Mouse (Mus musculus) MN1 (cell line): ENCODE measurements around the gene Gm49378.

Source experiments
- DNase-seq: peaks from one replicate; pipeline ENCODE4 v3.0.0-alpha.2; 2016; ENCODE audit warnings: low spot score

Gene Gm49378

DNA sequence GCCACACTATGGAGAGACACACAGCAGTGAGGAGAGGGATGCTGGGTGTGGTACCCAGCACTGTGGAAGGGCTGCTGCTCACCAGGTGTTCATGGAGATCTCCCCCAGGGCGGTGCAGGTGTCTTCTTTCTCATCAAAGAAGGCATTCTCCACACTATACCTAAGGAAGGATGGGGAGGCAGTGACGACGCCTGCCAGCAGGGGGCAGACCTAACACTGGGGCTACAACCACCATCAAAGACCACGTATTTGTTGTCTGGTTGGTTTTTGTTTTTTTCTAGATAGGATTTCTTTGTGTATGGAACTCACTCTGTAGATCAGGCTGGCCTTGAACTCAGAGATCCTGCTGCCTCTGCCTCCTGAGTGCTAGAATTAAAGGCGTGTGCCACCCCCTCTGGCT lies 8.4 kb downstream of the Gm49378 start:
- peak; percentile 60 for DNase-seq

DNA sequence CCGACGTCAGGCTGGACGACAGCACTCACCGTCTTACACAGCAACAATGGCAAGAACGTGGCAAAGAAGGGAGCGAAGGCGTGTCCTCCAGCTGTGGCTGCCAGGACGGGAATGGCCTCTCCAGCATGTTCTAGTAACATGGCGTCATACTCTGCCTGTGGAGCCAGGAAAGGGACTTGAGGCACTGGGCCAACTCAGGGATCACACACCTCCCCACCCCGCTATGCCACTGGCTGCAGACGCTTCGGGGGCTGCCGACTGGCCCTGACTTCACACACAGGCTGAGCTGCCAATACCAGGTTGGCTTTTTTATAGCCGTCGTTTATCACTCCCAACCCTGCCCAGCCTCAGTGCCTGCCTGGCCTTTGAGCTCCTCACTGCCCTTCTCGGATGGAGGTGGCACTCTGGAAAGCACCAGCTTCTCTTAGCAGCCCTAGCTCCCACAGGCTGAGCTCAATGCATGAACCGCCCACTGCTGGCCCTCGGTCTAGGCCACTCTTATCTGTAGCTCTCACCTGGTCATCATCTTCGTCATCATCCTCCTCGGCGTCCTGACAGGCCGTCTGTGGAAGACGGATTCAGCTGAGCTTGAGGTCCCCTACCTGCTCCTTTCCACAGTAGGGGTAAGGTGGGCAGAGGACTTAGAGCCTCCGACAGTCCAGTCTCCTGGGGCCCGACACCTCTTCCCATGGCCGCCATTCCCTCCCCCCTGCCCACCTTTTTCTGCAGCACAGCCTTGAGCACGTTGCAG lies 9.4 kb downstream of the Gm49378 start:
- DNase-seq: no peak

DNA sequence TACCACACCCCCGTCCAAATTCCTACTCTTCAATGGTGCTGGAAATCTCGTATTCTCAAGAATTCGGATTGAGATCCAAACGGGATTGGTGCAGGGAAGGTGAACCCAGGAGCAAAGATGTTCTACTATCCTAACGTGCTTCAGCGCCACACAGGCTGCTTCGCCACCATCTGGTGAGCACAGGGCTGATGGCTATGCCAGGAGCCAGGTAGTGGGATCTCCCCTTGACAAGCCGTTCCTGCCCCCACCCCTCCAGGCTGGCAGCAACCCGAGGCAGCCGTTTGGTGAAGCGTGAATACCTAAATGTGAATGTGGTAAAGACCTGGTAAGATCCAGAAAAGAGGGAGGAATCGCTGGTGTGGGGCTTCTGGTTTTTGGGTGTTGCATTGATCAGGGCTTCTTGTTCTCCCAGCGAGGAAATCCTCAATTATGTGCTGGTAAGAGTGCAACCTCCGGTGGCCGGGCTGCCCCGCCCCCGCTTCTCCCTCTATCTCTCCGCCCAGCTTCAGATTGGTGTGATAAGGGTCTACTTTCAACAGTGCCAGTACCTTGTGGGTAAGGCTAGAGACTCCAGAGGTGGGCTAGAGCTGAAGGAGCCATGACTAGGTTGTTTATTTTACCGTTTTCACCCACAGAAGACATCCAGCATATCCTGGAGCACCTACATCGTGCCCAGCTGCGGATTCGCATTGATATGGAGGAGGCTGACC lies 19.1 kb downstream of the Gm49378 start:
- DNase-seq: no peak

DNA sequence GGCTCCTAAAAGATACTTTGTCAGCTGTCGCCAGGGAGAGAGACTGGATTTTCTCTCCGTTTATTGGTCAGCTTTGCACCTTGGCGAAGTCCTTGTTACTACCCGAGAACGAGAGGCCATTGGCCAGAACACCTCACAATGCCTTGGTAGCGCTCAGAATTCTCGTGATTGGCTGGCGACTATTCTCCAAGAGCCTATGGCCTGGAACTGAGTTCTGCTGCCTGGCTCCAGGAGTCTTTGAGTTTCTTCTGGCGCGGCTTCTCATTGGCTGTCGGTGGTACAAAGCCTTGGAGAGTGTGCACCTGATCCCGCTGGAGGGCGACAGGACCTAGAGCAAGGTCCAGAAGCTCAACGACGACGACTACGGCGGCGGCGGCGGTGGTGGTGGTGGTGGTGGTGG lies 19.9 kb downstream of the Gm49378 start, which contains the start of gene Rec8:
Rec8 (plus strand) TSS at position 216 of the 400 bp plus-strand sequence.
- peak; percentile 96 for DNase-seq

DNA sequence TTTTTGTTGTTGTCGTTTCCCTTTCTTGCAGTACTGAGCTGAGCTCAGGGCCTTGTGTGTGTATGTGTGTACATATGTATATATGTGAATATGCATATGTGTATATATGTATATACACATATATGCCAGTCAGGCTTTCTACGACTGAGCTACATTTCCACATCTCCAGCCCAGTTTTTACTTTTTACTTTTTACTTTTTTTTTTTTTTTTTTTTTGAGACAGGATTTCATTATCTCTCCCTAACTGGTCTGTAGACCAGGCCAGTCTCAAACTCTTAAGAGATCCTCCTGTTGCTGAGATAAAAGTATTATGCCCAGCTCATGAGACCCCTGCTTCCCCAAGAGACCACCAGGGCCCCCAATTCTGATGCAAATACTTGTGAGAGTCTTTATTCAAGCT lies 20.9 kb downstream of the Gm49378 start:
- no peak for DNase-seq

DNA sequence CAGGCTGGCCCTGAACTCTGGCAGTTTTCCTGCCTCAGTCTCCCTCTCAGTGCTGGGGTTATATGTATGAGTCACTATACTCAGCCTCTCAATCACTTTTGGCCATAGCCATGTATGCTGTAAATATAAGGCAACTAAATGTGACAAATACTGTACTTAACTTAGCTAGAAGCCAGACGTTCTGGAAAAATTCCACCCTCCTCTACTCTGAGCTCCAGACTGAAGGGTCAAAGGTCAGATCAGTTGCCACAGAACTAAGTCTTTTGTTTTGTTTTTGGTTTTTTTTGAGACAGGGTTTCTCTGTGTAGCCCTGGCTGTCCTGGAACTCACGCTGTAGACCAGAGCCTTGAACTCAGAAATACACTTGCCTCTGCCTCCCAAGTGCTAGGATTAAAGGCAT lies 21.8 kb downstream of the Gm49378 start:
- DNase-seq: no peak

DNA sequence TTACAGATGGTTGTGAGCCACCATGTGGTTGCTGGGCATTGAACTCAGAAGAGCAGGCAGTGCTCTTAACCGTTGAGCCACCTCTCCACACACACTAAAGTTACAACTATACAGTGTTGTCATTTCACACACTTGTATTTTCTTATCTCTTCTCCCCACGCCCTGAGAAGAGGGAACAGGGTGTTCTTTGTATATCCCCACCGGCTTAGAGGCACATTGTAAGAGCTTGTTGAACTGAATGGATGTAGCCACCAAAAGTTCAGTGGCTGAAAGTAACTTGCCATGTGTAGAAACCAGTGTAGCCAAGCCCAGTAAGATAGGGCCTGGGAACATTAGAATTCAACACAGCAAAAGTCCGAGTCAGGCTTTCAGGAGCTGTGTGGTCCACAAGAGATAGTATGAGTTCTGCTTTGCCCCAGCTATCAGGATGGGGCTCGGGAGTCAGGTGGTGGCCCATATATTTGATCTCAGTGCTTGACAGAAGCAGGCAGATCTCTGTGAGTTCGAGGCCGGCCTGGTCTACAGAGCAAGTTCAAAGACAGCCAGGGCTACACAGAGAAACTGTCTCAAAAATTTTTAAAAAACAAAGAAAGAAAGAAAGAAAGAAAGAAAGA lies 23.0 kb downstream of the Gm49378 start:
- DNase-seq: no peak

DNA sequence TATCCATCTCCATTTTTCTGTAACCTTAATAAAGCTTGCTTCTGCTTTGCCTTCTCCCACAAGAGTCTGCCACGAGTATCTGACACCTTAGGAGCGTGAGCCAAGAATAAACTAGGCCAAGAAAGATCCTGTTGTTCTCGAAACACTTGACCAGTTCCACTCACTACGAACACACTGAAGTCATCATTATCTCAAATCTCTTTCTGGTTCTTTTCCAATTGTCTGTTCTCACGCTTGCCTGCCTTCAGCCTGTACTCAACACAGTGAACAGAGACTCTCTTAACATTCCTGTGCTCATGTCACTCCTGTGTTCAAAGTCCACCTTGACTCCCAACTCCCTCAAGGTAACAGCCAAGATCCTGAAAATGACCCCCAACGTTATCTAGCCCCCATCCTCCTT lies 24.3 kb downstream of the Gm49378 start:
- no peak for DNase-seq

DNA sequence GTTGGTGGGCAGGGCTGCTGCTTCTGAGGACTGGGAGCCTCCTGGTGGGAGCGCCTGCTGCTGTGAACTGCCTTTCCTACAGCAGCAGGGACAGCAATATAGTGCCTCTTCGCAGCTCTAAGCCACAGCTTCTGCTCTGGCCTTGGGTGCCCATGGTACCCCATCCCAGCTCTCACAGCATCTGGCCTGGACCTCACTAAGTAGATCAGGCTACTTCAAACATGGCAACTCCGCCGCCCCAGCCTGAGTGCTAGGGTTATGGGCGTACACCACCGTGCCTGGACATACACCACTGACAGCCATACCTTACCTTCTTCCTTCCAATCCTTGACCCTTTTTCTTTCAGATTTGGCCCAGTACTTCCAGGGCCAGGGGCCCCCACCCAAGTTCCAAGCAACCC lies 29.4 kb downstream of the Gm49378 start:
- DNase-seq: no peak

DNA sequence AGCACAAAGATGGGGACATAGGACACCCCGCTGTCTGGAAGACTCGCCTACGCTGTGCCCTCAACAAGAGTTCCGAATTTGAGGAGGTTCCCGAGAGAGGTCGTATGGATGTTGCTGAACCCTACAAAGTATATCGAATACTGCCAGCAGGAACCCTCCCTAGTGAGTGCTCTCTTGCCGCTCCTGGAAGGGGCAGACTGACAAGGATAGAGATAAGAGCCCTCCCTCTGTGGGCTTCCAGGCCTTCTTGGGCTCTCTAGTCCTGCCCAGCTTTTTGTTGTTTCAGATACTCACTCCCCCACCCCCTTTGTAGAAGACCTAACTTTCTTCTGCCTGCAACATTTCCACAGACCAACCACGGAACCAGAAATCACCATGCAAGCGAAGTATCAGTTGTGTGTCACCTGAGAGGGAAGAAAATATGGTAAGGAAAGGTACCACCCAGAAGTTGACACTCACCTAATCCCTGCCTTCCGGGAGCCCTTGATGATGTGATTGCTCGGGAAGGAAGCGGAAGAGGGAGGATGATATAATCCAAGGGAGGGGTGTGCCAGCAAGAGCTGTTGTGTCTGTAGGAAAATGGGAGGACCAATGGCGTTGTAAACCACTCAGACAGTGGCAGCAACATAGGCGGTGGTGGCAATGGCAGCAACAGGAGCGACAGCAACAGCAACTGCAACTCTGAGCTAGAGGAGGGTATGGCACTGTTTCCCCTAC lies 31.8 kb downstream of the Gm49378 start:
- no peak for DNase-seq

DNA sequence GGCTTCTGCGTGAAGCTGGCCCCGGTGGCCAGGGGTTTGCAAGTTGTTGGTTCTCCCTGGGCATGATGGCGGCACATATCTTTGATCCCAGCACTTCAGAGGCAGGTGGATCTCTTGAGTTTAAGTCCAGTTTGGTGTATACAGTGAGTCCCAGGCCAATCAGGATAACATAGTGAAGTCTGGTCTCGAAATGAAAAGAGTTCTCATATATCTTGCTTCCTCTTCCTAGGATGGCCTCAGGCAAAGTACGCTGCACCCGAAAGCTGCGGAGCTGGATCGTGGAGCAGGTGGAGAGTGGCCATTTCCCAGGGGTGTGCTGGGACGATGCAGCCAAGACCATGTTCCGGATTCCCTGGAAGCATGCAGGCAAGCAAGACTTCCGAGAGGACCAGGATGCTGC lies 32.9 kb downstream of the Gm49378 start:
- DNase-seq: no peak

DNA sequence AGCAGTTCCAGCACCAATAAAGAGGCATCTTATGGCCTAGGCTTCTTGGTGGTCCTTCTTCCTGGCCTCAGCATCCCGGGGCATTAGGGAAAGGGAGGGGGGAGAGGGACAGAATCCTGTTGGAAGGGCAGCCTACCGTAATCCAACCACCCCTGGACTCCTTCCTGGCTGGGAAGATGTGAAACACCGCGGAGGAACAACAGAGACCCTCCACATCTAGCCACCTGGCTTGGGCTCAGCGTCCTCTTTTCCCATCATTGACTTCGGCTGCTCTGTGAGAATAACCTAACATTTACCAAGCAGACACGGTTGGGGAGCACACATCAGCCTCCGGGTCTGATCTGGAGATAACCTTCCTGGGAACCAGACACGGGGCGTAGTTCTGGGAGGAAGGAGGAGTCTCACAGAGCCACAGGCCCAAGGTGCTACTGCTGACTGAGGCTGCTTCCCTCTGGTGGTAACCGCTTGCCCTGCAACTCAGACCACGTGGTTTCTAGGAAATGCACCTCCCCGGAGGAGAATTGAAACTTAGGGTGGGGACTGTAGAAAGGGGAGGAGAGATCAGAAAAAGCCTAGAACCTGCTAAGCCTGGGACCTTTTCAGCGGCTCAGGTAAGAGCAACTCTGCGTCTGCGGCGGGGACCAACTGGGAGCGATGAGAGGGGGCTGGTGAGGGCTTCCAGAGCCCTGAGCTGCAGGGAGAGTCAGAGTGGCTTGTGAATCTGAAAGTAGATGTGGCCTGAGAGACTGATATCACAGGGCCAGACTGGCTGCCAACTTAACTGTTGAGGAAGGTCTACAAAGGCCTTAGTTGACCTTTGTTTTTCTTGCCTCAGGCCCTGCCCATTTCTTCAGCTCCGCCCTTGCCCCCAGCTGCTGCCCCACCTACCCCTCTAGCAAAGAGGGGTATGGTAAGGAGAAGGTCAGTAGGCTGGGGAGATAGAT lies 33.8 kb downstream of the Gm49378 start:
- DNase-seq: peak; percentile 90

DNA sequence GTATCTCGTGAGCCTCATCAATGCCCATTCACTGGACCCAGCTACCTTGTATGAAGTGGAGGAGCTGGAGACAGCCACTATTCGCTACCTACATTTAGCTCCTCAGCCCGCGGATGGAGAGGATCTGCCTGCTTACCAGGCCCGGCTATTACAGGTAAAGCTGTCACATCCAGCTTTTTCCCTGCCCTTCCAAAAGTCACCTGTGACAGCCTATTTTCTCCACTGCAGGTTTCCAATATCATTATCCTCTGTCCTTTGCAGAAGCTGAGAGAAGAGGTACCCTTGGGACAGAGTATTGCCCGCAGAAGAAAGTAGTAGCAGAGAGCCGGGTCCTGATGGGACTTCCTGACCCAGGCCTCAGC lies 34.4 kb downstream of the Gm49378 start, which contains the start of gene Irf9:
Irf9 (plus strand) TSS at position 301 of the 362 bp plus-strand sequence.
- DNase-seq: no peak

DNA sequence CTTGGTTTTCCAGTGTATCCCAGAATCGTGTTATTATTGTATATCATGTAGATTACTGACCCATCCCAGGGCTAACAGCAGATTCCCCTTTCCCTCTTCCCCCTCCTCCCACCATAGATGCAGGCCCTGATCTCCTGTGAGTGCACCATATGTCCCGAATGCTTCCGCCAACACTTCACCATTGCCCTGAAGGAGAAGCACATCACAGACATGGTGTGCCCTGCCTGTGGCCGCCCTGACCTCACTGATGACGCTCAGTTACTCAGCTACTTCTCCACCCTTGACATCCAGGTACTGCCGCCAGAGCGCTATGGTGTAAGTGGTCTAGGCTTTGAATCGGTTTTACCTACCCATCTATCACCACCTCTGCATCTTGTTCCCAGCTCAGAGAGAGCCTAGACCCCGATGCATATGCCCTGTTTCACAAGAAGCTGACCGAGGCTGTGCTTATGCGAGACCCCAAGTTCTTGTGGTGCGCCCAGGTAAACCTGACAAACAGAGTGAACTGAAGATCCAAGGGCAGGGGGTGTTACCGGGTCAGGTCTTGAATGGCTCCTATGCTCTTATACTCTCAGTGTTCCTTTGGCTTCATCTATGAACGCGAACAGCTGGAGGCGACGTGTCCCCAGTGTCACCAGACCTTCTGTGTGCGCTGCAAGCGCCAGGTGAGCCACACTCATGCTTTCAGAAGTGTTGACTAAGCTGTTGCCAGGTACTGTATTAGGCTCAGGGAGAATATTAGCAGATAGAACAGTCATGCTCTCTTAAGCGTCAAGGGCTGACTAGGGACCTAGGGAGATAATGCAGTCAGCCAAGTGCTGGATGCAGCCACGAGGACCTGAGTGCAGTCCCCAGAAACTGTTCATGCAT lies 38.9 kb downstream of the Gm49378 start:
- DNase-seq: no peak

DNA sequence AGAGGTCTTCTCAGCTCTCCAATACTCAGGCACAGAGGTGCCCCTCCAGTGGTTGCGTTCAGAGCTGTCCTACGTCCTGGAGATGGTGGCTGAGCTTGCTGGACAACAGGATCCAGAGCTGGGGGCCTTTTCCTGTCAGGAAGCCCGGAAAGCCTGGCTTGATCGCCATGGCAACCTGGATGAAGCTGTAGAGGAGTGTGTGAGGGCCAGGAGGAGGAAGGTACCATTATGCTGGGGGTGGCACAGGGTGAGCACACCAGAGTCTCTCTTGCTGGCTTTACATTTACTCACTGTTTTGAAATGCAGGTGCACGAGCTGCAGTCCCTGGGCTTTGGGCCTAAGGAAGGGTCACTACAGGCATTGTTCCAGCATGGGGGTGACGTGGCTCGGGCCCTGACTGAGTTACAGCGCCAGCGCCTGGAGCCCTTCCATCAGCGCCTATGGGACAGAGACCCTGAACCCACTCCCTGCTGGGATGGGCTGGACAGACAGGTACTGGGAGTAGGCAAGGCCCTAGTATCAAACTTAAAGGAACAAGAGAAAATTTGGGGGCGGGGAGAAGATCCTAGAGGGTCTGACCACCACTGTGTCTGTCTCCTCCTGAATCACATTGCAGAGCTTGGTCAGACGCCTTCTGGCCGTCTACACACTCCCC lies 41.5 kb downstream of the Gm49378 start:
- DNase-seq: no peak

DNA sequence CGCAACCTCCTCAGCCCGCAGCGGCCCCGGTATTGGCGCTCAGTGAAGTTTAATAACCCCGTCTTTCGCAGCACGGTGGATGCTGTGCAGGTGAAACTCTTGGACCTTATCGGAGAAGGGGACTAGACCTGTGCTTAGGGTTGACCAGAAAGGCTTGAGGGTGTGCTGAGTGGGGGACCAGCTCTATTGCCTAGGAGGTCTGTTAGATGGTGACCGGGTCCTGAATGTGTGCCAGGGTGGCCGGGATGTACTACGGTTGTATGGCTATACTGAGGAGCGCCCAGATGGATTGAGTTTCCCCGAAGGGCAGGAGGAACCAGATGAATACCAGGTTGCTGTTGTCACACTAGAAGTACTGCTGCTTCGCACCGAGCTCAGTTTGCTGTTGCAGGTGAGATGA lies 45.5 kb downstream of the Gm49378 start:
- DNase-seq: peak; percentile 43

DNA sequence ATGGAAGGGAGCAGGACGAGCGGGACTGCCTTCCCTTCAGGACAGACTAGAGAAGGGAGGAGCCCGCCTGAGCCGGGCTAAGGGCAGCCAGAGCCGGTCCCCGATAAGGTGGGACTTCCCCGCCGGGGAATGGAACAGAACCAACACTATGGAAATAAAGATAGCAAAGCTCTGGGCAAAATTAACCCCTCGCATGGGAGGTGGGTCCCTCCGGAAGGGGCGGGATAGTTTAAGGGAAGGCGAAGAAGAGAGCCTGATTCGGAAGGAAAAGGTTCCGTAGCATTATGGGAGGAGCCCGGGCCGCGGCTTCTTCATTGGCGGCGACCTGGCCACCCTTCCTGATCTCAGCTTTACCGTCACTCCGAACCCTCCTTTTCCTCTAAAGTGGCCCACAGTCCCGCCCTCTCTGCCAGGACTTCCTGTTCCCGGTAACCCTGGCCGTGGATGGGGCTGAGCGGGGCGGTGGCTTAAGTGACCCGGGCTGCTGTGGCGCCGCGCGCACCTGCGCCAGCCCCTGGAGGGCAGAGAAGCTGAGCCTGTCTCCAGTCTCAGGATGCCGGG lies 46.3 kb downstream of the Gm49378 start, which contains the start of gene Rnf31:
Rnf31 (plus strand) TSS at position 378 of the 561 bp plus-strand sequence.
- DNase-seq: peak; percentile 94

DNA sequence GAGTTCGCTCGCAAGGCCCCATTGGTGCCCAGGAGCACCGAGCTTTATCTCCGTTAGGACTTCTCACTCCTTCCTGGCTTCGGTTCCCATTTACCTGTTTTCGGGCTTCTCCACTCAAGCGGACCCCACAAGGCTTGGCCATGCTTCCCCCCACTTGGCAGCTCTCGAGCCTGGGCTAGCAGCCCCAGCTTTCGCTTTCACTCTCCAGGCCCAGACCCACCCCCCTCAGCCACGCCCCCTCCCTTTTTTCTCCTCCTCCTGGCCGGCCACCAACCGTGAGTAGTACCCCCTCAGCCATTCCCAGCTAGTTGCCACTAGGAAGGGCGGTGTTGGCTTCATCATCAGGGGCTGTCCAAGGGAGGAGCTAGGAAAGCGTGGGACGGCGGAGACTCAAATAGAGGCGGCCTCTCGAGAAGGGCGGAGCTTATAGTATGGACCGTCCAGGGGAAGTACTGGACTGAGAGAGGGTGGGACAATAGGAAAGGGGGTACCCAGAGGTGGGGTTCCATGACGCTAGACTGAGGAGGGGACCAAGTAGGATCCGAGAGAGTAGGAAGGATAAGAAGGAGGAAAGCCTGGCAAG lies 46.9 kb downstream of the Gm49378 start, which contains the start of gene Psme2:
Psme2 (minus strand) TSS at position 366 of the 583 bp plus-strand sequence.
- peak; percentile 97 for DNase-seq
